Mouse (Mus musculus) right cerebral cortex, postnatal 25 days (tissue): ENCODE measurements around the gene Syce1.

Experiments
- DNase-seq: peaks from one replicate; pipeline ENCODE4 v3.0.0; 2022

Gene Syce1

DNA sequence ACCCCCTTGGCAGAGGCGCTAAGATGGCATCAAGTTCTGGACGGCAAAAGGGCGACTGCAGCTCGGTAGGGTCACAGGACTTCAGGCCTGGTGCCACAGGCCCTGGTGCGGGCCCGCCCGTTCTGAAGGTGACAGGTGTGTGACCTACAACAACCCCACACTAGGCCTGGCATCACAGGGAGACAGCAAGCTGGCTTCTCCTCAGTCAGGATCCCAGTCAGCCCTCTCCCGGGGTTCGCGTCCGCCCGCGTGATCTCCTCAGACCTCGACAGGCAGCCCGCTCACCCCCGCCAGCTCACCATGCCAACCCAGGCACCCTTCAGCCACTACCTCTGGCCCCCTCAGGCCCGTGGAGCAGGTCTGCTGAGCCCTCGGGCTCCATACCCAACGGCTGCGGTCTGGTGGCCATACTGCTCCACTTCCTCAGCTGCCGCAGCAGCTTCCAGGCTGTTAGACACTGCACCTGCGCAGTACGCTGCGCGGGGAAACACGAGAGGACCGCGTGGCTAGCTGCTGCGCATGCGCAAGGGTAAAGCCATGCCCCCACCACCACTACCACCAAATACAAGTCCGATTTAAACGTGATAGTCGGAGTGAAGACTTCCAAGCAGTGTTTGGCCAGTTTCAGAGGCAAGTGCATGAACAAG lies at the start of gene Syce1:
Gene Syce1, minus strand, starts transcription at position 447 of the 647 bp plus-strand sequence.
- no peak for DNase-seq

DNA sequence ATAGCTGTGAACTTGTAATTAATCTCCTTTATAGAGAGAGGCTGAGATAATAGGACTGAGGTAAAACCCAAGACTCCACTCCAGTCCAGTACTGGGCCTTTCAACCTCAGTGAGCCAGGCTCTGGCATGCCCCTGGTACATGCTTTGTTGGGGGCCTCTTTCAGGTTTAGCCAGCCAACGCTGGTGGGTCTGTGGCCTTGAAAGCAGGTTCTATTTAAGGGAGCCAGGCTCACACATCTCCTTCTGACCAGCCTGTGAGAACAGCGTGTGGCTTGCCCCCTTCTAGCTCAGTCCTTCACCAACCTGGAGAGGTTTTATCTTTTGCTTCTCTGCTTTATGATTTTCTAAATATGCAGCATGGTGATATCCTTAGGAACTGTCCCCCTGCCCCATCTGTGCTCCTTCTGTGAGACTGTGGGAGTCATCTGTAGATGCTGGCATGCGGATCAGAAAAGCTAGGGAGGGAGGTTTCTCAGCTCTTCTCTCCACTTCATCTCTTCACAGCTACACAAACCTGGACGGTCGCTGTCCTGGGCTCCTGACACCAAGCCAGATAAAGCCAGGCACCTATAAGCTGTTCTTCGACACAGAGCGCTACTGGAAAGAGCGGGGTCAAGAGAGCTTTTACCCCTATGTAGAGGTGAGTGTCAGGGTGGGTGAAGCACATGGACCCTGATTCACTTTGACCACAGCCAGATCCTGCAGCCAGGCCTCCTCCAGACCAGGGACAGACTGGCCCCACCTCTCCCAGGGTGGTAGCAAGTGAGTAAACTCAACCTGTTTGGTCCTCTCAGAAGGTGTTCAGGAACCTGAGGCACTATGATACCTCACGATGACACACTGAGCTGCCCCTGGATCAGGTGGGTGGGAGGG lies 48.8 kb upstream of the Syce1 start:
- DNase-seq: peak; percentile 51

DNA sequence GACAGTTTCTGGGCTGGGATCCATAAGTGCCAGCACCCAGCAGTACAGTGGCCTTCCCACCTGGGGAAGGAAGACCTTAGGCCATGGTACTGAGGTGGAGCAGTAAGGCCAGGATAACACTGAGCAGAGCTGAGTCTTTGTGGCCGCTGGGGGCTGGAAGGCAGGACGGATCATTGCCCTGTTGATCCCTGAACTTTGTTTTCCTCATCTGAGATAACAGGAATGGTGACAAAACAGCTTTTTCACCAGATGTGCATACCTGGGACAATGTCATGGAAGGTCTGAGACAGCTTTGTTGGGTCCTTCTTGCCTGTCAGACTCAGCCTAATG lies 48.1 kb upstream of the Syce1 start:
- no peak for DNase-seq

DNA sequence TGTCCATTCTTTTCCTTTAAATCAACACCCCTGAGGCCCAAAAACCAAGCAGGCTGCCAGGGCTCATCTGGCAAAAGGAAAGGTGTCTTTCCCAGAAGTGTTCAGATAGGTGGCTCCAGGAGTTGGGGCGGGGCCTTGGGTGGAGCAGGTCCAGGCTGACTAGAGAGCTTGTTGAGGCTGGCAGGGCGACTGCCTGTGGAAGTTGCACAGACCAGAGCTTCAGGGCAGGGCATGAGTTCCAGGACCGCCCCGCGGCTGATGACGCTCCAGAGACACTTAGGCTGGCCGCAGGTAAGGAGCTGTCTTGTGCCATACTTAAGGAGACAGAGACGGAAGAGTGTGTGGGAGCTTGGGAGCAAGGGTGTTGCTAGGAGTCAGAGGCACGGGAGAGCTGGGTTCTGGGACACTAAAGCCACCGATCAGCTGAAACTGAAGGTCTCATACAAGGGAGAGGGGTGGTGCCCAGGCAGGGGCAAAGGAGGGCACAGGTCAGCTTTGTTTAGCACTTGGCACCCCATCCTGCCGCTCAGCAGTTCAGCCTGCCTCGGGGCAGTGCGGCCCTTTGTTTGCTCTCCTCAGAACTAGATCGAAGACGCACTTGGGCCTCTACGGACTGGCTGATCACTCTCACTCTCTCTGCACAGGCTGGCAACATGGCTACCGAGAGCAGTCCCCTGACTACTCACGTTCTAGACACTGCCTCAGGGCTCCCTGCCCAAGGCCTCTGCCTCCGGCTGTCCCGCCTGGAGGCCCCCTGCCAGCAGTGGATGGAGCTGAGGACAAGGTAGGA lies 47.5 kb upstream of the Syce1 start, which contains the start of gene Urah:
Gene Urah, plus strand, starts transcription at position 51 of the 790 bp plus-strand sequence.
- DNase-seq: no peak

DNA sequence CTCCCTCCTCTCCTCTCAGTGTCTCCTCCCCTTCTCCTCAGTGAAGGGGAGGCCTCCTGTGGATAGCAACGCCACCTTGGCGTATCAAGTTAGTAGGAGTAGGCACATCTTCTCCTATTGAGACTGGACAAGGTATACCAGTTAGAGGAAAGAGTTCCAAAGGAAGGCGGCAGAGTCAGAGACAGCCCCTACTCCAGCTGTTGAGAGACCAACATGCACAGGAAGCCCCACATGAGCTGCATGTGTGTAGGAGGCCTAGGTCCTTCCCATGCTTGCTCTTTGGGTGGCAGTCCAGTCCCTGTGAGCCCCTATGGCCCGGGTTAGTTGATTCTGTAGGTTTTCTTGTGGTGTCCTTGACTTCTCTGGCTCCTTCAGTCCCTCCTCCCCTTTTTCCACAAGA lies 45.7 kb upstream of the Syce1 start:
- no peak for DNase-seq

DNA sequence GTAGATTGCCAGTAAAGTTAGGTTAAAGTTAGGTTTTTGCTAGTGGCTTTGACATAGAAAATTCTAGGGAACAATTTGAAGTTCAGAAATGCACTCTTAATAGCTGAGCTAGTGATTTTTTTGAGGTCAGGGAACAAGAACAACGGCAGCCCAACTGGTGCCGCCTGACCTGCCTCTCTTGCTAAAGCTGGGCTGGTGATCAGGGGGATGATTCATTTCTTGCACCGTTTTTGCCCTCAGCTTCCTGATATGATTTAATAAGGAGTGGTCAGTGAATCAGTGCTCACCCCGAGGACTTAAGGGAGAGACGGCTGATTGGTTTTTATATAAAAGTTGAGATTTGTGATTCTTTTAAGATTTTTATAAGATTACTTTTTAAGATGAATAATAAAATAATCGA lies 43.8 kb upstream of the Syce1 start:
- no peak for DNase-seq

DNA sequence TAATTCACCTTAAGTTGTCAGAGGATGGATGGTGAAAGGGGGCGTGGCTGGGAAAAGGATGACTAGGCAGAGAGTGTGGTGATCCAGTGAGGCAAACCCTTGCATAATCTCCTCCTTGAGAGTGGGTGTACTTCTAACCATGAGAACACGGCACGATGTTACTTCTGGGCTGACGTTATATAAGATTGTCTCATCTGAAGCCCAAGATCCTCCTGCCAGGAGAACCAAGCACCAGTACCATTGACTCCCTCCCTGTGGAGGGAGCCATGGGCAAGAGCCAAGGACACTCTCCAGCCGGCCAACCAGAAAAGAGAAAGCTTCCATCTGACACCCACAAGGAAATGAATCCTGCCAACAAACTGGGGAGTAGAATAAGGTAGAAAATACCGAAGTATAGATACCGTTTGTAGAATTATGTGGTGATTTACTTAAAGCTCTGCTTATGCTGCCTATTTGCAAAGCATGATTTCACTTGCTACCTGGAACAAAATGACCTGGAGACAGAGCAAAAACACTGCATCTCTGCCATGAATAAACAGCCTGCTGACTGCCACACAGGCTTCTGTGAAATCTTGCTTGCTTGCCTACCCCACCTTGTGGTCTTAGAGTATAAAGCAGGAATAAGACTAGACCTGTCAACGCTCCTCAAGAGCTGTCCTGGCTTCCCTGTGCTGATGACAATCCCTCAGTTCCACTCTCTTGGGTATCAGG lies 40.7 kb upstream of the Syce1 start:
- DNase-seq: peak; percentile 70

DNA sequence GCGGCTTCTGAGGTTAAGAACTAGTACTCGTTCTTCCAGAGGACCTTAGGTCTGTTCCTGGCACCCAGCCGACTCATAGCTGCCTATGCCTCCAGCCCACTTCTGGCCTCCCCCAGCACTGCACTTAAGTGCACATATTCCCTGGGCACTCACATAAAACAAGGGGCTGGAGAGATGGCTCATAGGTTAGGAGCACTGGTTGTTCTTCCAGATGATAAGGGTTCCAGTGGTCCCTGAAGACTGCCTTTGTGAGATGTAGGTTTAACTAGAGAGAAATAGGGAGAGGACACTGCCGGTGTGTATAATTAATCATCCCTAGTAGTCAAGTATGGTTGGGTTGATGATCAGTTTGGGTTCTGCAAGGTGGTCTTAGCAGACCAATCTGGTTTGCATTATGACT lies 35.1 kb upstream of the Syce1 start:
- DNase-seq: no peak

DNA sequence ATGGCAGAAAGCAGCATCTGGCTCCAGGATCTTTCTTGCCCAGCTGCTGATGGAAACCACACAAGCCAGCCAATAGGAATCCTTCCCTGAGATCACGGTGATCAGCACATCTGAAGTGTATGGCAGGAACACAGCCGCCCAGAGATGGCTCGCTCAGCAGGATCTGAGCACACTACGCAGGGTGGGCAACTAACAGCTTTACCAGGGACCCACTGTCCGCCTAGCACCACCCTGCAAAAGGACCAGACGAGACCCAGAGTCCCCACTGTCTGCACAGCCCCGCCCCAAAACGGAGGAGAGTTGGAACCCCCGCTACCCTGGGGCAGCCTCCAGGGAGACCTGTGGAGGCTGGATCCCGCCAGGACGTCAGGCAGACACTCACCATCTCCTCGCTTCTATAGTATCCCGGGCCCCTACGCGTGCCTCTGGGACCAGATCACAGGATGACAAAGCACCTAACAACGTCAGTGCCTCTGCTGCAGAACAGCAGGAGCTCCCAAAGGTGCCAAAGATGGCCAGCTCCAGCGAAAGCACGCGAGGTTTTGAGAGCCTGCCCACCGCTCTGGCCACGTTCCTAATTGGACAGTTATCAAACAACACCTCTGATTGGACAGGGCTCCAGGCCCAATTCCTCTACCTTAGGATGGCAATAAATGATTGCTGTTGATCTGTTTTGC lies 34.1 kb upstream of the Syce1 start, which contains the start of gene Zfp941:
Gene Zfp941, minus strand, starts transcription at position 526 of the 677 bp plus-strand sequence.
- DNase-seq: peak; percentile 72

DNA sequence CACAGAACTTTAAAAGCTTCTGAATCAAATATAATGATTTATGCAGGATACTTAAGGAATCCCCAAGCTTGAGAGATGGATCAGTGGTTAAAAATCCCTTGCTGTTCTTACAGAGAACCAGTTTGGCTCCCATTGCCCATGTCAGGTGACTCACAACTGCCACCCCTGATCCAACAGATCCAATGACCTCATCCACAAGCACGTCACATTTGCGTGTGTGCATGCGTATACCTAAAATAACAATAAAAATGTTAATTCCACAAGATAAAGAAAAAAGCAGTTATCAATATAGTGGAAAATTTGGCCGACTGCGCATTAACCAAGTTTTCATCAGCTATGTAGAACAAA lies 33.6 kb upstream of the Syce1 start:
- DNase-seq: no peak

DNA sequence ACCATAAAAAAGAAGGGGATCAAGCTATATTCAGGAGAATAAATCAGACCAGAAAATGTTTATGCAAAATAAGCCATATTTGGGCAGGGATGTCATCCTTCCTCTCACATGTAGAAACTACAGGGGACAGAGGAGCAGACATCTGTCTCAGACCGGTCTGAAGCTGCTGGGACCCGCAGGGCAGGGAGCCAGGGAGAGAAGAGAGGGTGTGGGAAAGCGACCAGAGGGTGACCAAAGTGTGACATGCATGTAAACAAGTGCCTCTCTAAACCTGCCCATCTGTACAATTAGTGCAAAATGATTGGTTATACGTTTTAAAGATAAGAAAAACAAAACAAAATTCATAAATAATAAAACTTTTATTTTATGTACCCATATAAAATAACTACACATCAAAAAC lies 32.5 kb upstream of the Syce1 start:
- no peak for DNase-seq

DNA sequence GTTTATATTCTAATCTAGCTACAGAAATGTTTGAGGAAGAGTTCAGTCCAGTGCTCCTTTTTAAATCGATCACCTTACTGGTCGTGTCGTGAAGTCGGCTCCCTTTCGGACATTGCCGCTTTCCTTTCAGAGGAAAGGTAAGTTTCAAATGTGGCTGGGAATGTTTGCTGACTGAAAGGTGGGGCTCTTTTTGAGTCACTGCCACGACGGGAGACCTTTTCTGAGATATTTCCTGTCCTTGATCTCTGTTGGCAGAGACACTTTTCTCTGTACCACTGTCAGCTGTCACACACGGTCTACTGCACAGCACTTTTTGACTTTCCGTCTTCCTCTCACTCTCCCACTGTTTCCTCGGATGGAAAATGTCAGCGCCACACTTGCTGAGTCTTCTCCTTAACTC lies 25.2 kb upstream of the Syce1 start:
- DNase-seq: no peak

DNA sequence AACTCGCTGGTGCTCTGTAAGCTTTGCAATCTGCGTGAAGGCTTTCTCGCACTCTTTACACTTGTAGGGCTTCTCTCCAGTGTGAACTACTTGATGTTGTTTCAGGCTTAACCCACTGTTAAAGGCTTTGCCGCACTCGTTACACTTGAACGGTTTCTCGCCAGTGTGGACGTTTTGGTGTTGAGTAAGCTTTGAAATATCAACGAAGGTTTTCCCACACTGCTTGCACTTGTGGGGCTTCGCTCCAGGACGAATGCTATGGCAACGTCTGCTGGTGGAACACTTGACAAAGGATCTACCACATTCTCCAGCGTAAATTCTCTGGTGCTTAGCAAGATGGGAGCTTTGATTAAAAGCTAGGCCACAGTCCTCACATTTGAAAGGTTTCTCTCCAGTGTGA lies 24.1 kb upstream of the Syce1 start:
- DNase-seq: no peak

DNA sequence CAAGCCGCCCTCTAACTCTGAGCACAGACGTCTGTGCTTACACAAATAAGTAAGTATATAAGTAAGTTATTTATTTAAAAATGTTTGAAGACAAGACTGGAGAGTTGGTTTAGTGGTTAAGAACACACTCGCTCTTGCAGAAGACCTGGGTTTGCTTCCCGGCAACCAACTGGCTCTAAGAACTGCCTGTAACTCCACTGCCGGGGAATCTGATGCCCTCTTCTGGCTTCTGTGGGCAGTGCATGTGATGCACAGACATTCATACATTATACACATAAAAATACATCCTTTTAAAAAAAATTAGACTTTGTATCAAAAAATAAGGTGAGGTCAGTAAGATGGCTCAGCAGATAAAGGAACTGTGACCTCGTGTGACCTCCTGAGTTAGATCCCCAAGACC lies 22.8 kb upstream of the Syce1 start:
- no peak for DNase-seq

DNA sequence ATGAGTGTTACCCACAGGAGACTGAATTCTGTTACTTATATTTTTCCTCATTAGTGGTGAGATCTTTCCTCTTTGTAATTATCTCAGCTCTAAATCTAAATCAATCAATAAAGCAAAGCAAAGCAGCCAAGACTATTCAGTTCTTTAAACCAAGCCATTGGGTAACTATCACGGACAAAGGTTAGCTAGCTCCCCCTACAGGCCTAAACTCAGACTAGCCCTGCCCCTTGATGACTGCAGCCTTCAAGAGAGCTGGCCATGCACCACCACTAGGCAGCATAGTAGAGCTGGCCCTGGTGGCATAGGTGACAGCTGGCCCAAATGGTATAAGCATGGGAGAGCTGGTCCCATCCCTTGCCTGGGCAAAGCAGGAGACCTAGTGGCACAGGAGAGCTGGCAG lies 18.1 kb upstream of the Syce1 start:
- peak; percentile 36 for DNase-seq

DNA sequence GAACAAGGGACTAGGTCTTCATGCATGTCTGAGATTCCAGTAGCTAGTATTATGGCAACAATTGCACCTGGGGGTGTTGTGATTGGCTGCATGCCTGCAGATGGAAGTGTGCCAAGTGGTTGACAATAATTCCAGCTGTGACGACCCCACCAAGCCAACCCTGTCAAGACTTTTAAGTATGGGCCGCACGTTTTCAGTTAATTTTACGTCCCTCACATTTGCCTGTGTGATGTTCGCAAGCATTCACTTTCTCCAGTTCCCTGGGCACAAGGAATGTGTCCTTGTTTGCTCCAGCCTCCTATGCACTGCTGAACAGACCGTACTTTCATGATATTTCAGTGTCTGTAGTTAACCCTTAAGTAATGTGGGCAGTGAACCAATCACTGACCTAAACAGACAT lies 15.0 kb upstream of the Syce1 start:
- DNase-seq: no peak

DNA sequence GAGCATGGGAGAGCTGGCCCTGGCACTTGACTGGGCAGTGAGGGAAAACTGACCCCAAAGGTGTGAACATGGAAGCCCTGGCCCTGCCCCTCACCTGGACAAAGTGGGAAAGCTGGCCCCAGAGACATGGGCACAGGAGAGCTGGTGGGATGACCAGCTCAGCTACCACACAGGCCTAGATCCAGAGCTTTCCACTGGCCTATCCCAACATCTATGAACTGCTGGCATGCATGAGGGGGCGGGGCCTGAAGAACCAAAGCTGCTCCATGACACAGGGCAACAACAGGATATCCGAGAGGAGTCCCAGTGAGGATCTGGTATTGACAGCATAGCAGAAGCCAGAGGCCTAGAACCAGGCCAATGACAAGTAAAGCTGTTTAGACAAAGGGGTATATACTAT lies 10.6 kb upstream of the Syce1 start:
- no peak for DNase-seq

DNA sequence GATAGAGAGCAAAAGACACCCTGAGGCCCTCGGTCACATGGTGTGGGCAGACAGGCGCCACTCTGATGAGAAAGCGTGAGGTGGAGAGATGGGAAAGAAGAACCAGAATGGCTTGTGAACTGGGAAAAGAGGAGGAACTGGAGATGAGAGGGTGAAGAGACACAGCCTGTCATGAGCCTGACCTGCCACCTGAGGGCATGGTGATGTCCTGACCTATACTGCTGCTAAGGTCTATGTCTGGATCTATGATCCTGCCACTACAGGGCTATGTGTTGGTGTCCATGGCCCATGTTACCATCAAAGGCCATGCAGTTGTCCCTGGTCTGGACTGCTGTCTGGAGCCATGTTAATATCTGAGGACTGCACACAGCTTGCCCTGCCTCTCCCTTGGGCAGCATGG lies 10.0 kb upstream of the Syce1 start:
- DNase-seq: no peak

DNA sequence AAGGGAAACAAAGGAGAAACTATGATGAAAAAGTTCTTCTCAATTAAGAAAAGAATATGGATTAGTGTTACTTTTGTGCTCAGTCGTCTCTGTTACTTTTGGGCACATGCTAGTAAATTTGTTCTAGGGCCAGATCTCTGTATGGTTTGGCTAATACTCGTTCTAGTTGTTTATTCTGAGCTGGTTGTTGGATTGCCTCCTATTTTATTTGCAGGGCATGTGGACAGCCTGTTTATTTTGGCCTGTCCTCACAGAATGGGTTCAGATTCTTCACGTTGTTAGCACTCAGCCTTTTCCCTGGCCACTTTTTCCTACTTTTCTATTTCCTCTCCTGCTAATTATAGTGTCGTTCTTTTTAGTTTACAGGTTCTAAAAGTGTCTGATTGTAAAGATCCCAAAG lies 5.9 kb upstream of the Syce1 start:
- DNase-seq: no peak

DNA sequence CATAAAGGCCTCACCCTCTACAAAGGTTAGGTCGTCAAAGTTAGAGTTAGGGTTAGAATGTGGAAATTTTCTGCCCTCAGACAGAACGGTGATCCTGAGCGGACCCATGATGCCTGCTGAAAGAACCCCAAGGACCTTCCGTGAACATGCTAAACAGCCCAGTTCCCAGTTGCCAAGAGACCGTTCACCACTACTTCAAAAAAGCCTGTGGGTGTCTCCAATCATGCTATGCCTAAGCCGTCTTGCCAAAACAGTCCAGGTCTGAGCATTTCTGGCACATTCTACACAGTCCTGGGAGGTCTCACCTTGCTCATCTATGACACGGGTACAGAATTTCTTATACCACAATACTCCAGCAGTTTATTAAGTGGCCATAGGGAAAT lies 392 bp upstream of the Syce1 start:
- no peak for DNase-seq

DNA sequence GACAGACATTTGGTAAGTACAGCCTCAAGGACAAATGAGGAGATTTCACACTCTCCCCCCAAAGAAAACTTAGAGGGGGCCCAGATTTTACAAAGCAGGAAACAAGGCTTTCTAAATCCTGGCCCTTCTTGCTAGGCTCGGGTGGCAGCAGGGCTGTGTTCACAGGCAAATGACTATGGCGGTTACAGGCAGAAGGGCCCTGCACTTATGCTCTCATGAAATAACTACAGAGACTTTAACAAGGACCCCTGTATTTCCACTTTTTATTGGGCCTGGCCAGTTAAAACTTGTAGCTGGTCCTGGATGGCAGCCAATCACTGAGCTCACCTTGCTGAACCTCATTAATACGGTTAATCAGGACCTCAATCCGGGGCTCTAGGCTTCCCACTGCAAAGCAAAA lies 7.1 kb downstream of the Syce1 start:
- no peak for DNase-seq

DNA sequence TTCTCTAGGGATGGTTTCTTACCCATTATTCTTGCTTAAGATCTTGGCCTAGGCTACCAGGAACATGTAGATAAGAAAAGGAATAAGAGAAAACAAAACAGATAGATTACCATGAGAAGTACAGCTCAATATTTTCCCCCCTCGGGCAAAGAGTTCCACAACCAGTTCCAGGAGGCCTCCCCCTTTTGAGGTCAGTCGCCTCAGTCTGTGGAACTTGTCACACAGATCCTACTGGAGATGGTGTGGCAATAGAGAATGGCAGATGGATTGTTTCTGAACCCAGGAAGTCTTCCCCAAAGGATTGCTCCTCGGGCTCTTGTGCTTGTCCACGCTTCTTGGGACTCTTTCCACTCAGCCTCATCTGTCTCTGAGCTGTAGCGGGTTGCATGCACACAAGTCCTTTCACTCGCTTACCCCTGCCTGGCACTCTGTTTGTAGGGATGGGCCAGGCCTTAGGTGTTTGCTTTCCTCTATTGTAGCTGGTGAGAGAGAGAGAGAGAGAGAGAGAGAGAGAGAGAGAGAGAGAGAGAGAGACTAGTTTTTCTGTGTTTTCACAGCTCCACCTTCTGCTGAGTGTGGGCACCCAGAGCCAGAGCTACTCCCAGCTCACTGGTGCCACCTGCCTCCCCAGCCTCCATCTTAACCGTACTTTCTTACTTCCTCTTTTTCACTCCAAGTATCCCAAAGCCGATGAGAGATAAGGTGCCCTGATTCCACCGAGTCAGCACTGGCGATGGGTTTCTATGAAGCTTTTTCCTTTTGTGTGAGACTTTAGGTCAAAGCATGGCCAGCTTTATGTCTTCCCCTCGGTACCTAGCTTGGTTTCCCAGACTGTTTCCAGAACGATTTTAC lies 21.5 kb downstream of the Syce1 start:
- no peak for DNase-seq
